Mouse (Mus musculus): ENCODE results near the gene Daxx. TPM values are rescaled to one million over a fixed set of nuclear protein-coding genes. Genes with fewer than 3 reads are reported as not detected.

The Daxx gene
- polyA plus RNA-seq, 1 experiment: 19.3 TPM

GRCm38 (mm10) chr17:33940981-33941380, 31.8 kb downstream of the Daxx start:
- Histone ChIP-seq H3K79me2 (ENCODE audit: control insufficient read depth, insufficient read depth) (peaks cover 51% of the 10 kb centered on the region), H3K79me3 (ENCODE audit: low read depth) (peaks cover 23% of the 10 kb centered on the region), H3K27me3 (ENCODE audit: control insufficient read depth, insufficient read depth, insufficient read length) (no peaks in the 10 kb centered on the region), H3ac (ENCODE audit: control insufficient read depth, insufficient read length, low read depth) (peak overlapping the region; percentile 83), H3K36me3 (ENCODE audit: control insufficient read depth, insufficient read depth) (peaks cover 12% of the 10 kb centered on the region), H3K4me3 (ENCODE audit: insufficient read depth, poor library complexity, severe bottlenecking) (peak overlapping the region; percentile 98)
- TF ChIP-seq FOSL1 (IDR thresholded peaks at IDR 0.05; ENCODE audit: insufficient read depth, low read length, poor library complexity, severe bottlenecking) (no peak), CTCF (IDR thresholded peaks at IDR 0.05; ENCODE audit: control insufficient read depth, insufficient read depth, insufficient read length) (no peak), MYOG (IDR thresholded peaks at IDR 0.05; ENCODE audit: control insufficient read depth, extremely low read depth, insufficient read length) (no peak), USF1 (IDR thresholded peaks at IDR 0.05; ENCODE audit: low read depth) (no peak), CEBPB (IDR thresholded peaks at IDR 0.05; ENCODE audit: low read depth) (no peak), MYOD1 (IDR thresholded peaks at IDR 0.05; ENCODE audit: control insufficient read depth, insufficient read length, low read depth) (no peak), MAX (IDR thresholded peaks at IDR 0.05) (no peak)

DNA sequence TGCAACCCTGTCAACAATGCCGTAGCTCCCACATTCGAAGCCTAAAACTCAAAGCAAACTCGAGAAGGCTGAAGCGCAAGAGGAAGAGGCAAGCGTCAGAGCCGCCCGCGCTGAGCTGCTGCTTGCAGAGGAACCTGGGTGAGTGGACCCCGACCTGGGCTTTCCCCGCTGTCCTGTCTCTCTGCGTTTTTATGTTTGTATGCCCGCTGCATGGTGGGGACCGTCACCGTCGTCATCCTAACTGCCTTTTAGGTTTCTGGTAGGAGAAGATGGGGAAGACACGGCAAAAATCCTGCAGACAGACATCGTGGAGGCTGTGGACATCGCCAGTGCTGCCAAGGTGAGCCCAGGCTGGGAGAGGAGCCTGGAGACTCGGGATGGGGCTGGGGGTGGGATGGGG, 32.2 kb downstream of the Daxx start:
- Histone ChIP-seq H3K36me3 (ENCODE audit: control insufficient read depth, insufficient read depth) (peaks cover 16% of the 10 kb centered on the region), H3ac (ENCODE audit: control insufficient read depth, insufficient read length, low read depth) (peak overlapping the region; percentile 83), H3K79me3 (ENCODE audit: low read depth) (peaks cover 23% of the 10 kb centered on the region), H3K4me3 (ENCODE audit: insufficient read depth, poor library complexity, severe bottlenecking) (peak overlapping the region; percentile 98), H3K79me2 (ENCODE audit: control insufficient read depth, insufficient read depth) (peaks cover 51% of the 10 kb centered on the region), H3K27me3 (ENCODE audit: control insufficient read depth, insufficient read depth, insufficient read length) (no peaks in the 10 kb centered on the region)
- TF ChIP-seq MYOD1 (IDR thresholded peaks at IDR 0.05; ENCODE audit: control insufficient read depth, insufficient read length, low read depth) (no peak), MYOG (IDR thresholded peaks at IDR 0.05; ENCODE audit: control insufficient read depth, extremely low read depth, insufficient read length) (no peak), CEBPB (IDR thresholded peaks at IDR 0.05; ENCODE audit: low read depth) (no peak), CTCF (IDR thresholded peaks at IDR 0.05; ENCODE audit: control insufficient read depth, insufficient read depth, insufficient read length) (no peak), FOSL1 (IDR thresholded peaks at IDR 0.05; ENCODE audit: insufficient read depth, low read length, poor library complexity, severe bottlenecking) (no peak), USF1 (IDR thresholded peaks at IDR 0.05; ENCODE audit: low read depth) (no peak), MAX (IDR thresholded peaks at IDR 0.05) (no peak)

- Histone ChIP-seq H3K79me2 (ENCODE audit: control insufficient read depth, insufficient read depth) (peaks cover 44% of the 10 kb centered on the region), H3K79me3 (ENCODE audit: low read depth) (peaks cover 23% of the 10 kb centered on the region), H3ac (ENCODE audit: control insufficient read depth, insufficient read length, low read depth) (no peak overlapping the region), H3K27me3 (ENCODE audit: control insufficient read depth, insufficient read depth, insufficient read length) (no peaks in the 10 kb centered on the region), H3K36me3 (ENCODE audit: control insufficient read depth, insufficient read depth) (peaks cover 26% of the 10 kb centered on the region), H3K4me3 (ENCODE audit: insufficient read depth, poor library complexity, severe bottlenecking) (no peak overlapping the region)
- no peak for TF ChIP-seq MYOD1 (IDR thresholded peaks at IDR 0.05; ENCODE audit: control insufficient read depth, insufficient read length, low read depth)
- no peak for TF ChIP-seq MAX (IDR thresholded peaks at IDR 0.05)
- no peak for TF ChIP-seq CTCF (IDR thresholded peaks at IDR 0.05; ENCODE audit: control insufficient read depth, insufficient read depth, insufficient read length)
- TF ChIP-seq CEBPB (IDR thresholded peaks at IDR 0.05; ENCODE audit: low read depth): no peak
- TF ChIP-seq USF1 (IDR thresholded peaks at IDR 0.05; ENCODE audit: low read depth): no peak
- TF ChIP-seq FOSL1 (IDR thresholded peaks at IDR 0.05; ENCODE audit: insufficient read depth, low read length, poor library complexity, severe bottlenecking): no peak
- TF ChIP-seq MYOG (IDR thresholded peaks at IDR 0.05; ENCODE audit: control insufficient read depth, extremely low read depth, insufficient read length): no peak
Observed at GRCm38 (mm10) chr17:33943454-33943853, 34.2 kb downstream of the Daxx start.

GRCm38 (mm10) chr17:33947430-33948089, 38.3 kb downstream of the Daxx start:
- peaks cover 46% of the 10 kb centered on the region for H3K36me3 ChIP-seq (ENCODE audit: control insufficient read depth, insufficient read depth)
- no peak overlapping the region for H3K4me3 ChIP-seq (ENCODE audit: insufficient read depth, poor library complexity, severe bottlenecking)
- no peak for TF ChIP-seq MYOG (IDR thresholded peaks at IDR 0.05; ENCODE audit: control insufficient read depth, extremely low read depth, insufficient read length)
- TF ChIP-seq FOSL1 (IDR thresholded peaks at IDR 0.05; ENCODE audit: insufficient read depth, low read length, poor library complexity, severe bottlenecking): no peak
- no peak for TF ChIP-seq MAX (IDR thresholded peaks at IDR 0.05)
- TF ChIP-seq USF1 (IDR thresholded peaks at IDR 0.05; ENCODE audit: low read depth): no peak
- no peak for TF ChIP-seq CTCF (IDR thresholded peaks at IDR 0.05; ENCODE audit: control insufficient read depth, insufficient read depth, insufficient read length)
- TF ChIP-seq MYOD1 (IDR thresholded peaks at IDR 0.05; ENCODE audit: control insufficient read depth, insufficient read length, low read depth): no peak
- no peak for TF ChIP-seq CEBPB (IDR thresholded peaks at IDR 0.05; ENCODE audit: low read depth)
- no peaks in the 10 kb centered on the region for H3K79me3 ChIP-seq (ENCODE audit: low read depth)
- H3K79me2 ChIP-seq (ENCODE audit: control insufficient read depth, insufficient read depth): peaks cover 12% of the 10 kb centered on the region
- no peaks in the 10 kb centered on the region for H3K27me3 ChIP-seq (ENCODE audit: control insufficient read depth, insufficient read depth, insufficient read length)
- H3ac ChIP-seq (ENCODE audit: control insufficient read depth, insufficient read length, low read depth): no peak overlapping the region

- no peak overlapping the region for H3ac ChIP-seq (ENCODE audit: control insufficient read depth, insufficient read length, low read depth)
- no peak overlapping the region for H3K4me3 ChIP-seq (ENCODE audit: insufficient read depth, poor library complexity, severe bottlenecking)
- no peak for TF ChIP-seq USF1 (IDR thresholded peaks at IDR 0.05; ENCODE audit: low read depth)
- TF ChIP-seq FOSL1 (IDR thresholded peaks at IDR 0.05; ENCODE audit: insufficient read depth, low read length, poor library complexity, severe bottlenecking): no peak
- TF ChIP-seq CEBPB (IDR thresholded peaks at IDR 0.05; ENCODE audit: low read depth): no peak
- no peak for TF ChIP-seq CTCF (IDR thresholded peaks at IDR 0.05; ENCODE audit: control insufficient read depth, insufficient read depth, insufficient read length)
- TF ChIP-seq MYOG (IDR thresholded peaks at IDR 0.05; ENCODE audit: control insufficient read depth, extremely low read depth, insufficient read length): no peak
- TF ChIP-seq MYOD1 (IDR thresholded peaks at IDR 0.05; ENCODE audit: control insufficient read depth, insufficient read length, low read depth): no peak
- TF ChIP-seq MAX (IDR thresholded peaks at IDR 0.05): no peak
- peaks cover 7% of the 10 kb centered on the region for H3K79me3 ChIP-seq (ENCODE audit: low read depth)
- peaks cover 12% of the 10 kb centered on the region for H3K79me2 ChIP-seq (ENCODE audit: control insufficient read depth, insufficient read depth)
- H3K36me3 ChIP-seq (ENCODE audit: control insufficient read depth, insufficient read depth): peaks cover 48% of the 10 kb centered on the region
- no peaks in the 10 kb centered on the region for H3K27me3 ChIP-seq (ENCODE audit: control insufficient read depth, insufficient read depth, insufficient read length)
Observed at GRCm38 (mm10) chr17:33948090-33948904, 39.1 kb downstream of the Daxx start.
